Comparison of ENCODE assay signal across 21 mouse cellular contexts in the genomic region with DNA sequence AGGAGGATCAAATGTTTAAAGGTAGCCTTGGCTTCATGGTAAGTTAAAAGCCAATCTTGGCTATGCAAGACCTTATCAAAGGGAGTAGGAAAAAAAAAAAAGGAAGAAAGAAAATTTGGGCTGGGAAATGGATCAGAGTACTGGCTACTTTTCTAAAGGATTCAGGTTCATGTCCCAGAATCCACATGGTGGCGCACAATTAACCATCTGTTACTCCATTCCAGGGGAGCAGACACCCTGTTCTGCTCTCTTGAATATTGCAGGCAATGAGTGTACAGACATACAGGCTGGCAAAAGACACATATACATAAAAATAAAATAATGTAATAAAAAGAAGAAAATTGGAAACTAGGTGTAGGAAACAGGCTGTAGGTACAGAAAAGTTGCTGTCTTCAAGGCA.
DNase-seq lines count a peak whose midpoint lies in the region; ATAC-seq lines count a peak whose summit lies in the region.
"Had no signal": no experiment of that assay in that cellular context is flagged by ENCODE, and none has a peak within 500 bp of the region (broad histone marks: within the 10 kb centered on the region; RNA-seq: fewer than 3 reads in every experiment).

No protein-coding gene starts in this region.

- ATAC-seq in cerebellum, adult (ENCODE audit: insufficient number of reproducible peaks, low FRiP score, low TSS enrichment), result no peak
- ATAC-seq in CD4-positive, CD25-positive, alpha-beta regulatory T cell, adult 4 months, result no peak
- ATAC-seq: forebrain, embryonic 14.5 days; forebrain, postnatal 0 days; hindbrain, postnatal 0 days; inflammation-experienced regulatory T-cells, adult 6 months; intestine, embryonic 16.5 days had no signal

- DNase-seq in cerebellum, adult 11-12 months, result peak; percentile 28
- DNase-seq in cerebellum, adult 8-10 months, result peak; percentile 19
- DNase-seq in cerebellum, postnatal 25 days, result peak; percentile 30 to 60
- DNase-seq in spleen, postnatal 4 days (ENCODE audit: low spot score in 2 of 2), result no peak
- DNase-seq in right cerebral cortex, postnatal 10 days (ENCODE audit: low spot score in 2 of 2), result no peak
- DNase-seq: adrenal gland, adult 2 months; adrenal gland, postnatal 14 days; B cell, adult 2 months; forebrain, postnatal 0 days; gastrocnemius, adult 2 months; gastrocnemius, postnatal 25 days; heart, adult 18-20 months; heart, postnatal 10 days; heart, postnatal 36 days; kidney, adult 18-20 months had no signal

Comparison
In these comparisons a context has a peak if more than half of its experiments do, and no peak if none do; other contexts are left out.
1. DNase-seq: peak in cerebellum, adult 11-12 months (single experiment), cerebellum, adult 8-10 months (single experiment) and cerebellum, postnatal 25 days (2 of 2); none in spleen, postnatal 4 days (0 of 2) and right cerebral cortex, postnatal 10 days (0 of 2).